Mouse (Mus musculus) heart, postnatal 0 days (tissue): ENCODE measurements around the gene Clrn1. TPM values are rescaled to one million over a fixed set of nuclear protein-coding genes. Genes with fewer than 3 reads are reported as not detected.

Experiments used
- ATAC-seq: fragments of 200-750 bp; cut with Nextera tagmentation; 2 replicates; pipeline ENCODE4 v1.8.0; 2017; ENCODE audit warnings: low read depth, moderate number of reproducible peaks, moderate library complexity; ENCODE audit not compliant: insufficient read depth
- DNase-seq: peaks from one replicate; pipeline ENCODE4 v3.0.0-alpha.2; 2016; ENCODE audit warnings: low spot score
- H3K27ac ChIP-seq: fragments of 300-500 bp; sonication (generic); 2 replicates; pipeline ENCODE4 v1.5.1; 2014; ENCODE audit warnings: low read depth, mild to moderate bottlenecking
- H3K27me3 ChIP-seq: fragments of 300-500 bp; sonication (generic); 2 replicates; pipeline ENCODE4 v1.6.1; 2014; ENCODE audit warnings: low read length, mixed read lengths; ENCODE audit not compliant: control insufficient read depth, insufficient read depth
- H3K36me3 ChIP-seq: fragments of 300-500 bp; sonication (generic); replicated peaks from 2 replicates; pipeline ENCODE4 v1.6.1; 2014; ENCODE audit warnings: low read length, mixed read lengths; ENCODE audit not compliant: control insufficient read depth, insufficient read depth
- H3K4me1 ChIP-seq: fragments of 300-500 bp; sonication (generic); 2 replicates; pipeline ENCODE4 v1.6.1; 2014; ENCODE audit warnings: antibody characterized with exemption; ENCODE audit not compliant: control insufficient read depth, insufficient read depth
- H3K4me2 ChIP-seq: fragments of 300-500 bp; sonication (generic); 2 replicates; pipeline ENCODE4 v1.6.1; 2014; ENCODE audit warnings: low read depth, mild to moderate bottlenecking, low read length, moderate library complexity
- H3K4me3 ChIP-seq: fragments of 300-500 bp; sonication (generic); 2 replicates; pipeline ENCODE4 v1.5.1; 2014; ENCODE audit warnings: low read depth, low read length
- H3K9ac ChIP-seq: fragments of 300-500 bp; sonication (generic); replicated peaks from 2 replicates; pipeline ENCODE4 v1.6.1; 2014; ENCODE audit warnings: low read depth, low read length, mixed read lengths
- H3K9me3 ChIP-seq: fragments of 300-500 bp; sonication (generic); replicated peaks from 2 replicates; pipeline ENCODE4 v1.6.1; 2016; ENCODE audit warnings: low read length; ENCODE audit not compliant: control insufficient read depth
- CTCF ChIP-seq: IDR thresholded peaks from 2 replicates; pipeline ENCODE4 v1.5.1; 2016; ENCODE audit warnings: antibody characterized with exemption, control low read depth, low read depth
- EP300 ChIP-seq: IDR thresholded peaks from 2 replicates; pipeline ENCODE4 v1.6.1; 2016; ENCODE audit warnings: antibody characterized with exemption, low read depth
- WGBS: fragments of 180-500 bp; shearing (Covaris S2); extraction: QIAGEN DNeasy Blood & Tissue Kit; methylation state at CpG from one replicate; pipeline ENCODE4 v1.1.7; 2014; 5-methylcytosine and 5-hydroxymethylcytosine counted together
- polyA plus RNA-seq: library from polyadenylated mRNA; unstranded; fragments of >200 nt; fragmentation: Nextera tagmentation; extraction: Ambion mirVana; gene quantifications from 2 replicates; pipeline ENCODE4 v1.2.1, GENCODE M21; 2015
- total RNA-seq: library from RNA; depleted of rRNA; stranded (reverse); fragments of >200 nt; gene quantifications from 2 replicates; pipeline ENCODE4 v1.2.3, GENCODE M21; 2014; ENCODE audit warnings: low replicate concordance

Clrn1 gene
- total and polyA plus RNA-seq, 2 experiments from 2014 or later = not detected

DNA sequence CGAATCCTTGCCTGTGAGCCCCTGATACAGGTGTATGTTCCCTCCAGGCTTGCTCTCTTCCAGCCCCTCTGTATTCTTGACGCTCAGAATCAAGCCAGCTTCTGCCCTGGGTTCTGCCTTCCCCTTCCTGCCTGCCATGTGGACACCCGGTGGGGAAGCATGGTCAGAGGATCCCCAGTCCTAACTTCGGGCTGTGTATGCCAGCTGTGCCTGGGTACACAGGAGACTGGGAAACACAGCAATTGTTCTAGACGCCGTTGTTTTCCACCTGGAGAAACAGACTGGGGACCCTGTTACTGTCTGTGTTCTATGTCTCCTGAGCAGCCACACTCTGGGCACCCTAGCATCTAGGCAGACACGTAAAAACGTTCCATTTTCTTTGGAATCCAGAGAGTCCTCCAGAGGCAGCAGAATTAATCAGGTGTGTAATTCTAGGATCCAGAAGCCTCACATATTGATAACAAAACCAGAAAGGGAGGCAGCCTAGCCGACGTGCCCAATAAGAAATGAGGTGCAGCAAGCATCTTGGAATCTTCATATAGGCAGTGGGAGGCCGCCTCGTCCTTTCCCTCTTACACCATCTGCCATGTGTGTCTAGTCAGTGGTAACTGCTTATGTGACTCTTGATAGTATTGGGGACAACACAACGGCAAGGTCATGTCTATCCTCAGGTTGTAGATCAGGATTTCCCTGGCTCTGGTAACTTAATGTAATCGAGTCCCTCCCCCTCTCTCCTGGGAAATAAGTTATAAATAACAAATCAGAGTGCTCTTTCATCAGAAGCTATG is 56.6 kb downstream of the Clrn1 start:
- no peak for DNase-seq
- H3K4me2 ChIP-seq = no peak overlapping the region
- H3K36me3 ChIP-seq = no peaks in the 10 kb centered on the region
- TF ChIP-seq CTCF (no peak), EP300 (no peak)
- H3K9me3 ChIP-seq = no peaks in the 10 kb centered on the region
- H3K9ac ChIP-seq = no peak overlapping the region
- H3K27ac ChIP-seq = no peak overlapping the region
- H3K4me1 ChIP-seq = no peaks in the 10 kb centered on the region
- 73% methylated on average over 14 of the region's 14 CpGs for WGBS
- no peak overlapping the region for H3K4me3 ChIP-seq
- ATAC-seq = no peak
- H3K27me3 ChIP-seq = no peaks in the 10 kb centered on the region

DNA sequence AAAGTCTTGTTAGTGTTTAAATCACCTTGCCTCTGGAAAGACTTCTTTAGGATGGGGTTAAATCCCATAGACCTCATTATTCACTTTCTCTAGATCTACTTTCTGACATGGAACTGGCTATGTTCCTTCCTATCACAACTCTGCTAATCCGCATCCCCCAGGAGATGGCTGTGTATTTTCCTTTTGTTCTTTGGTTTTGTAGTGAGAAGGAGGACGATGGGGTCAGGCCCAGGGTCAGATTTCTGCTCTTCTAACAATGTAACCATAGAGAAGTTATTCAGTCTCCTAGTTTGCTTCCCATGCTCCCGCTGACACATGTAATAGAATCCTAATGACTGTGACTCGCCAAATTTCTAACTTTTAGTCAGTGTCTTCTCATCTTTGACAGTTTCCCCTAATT is 58.9 kb downstream of the Clrn1 start:
- ATAC-seq = no peak

DNA sequence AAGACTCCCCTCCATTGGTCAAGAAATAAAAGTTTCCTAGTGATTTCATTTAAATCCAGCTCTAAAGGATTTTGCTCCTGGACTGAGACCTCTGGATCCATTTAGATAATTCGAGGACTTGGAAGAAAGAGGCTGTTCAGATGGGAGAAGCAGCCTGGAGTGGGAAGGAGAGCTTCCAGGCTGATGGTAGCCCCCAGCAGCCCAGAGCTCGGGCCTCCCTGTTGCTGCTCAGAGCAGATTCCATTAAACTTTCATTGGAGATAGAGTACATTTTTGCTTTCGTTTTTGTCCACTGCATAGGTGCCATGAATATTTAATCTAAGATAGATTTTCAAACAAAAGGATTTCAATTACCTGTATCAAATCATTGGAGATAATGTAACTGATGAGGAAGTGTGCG is 62.9 kb downstream of the Clrn1 start, which contains the start of gene Mindy4b-ps:
Gene Mindy4b-ps, minus strand, starts transcription at position 101 of the 400 bp plus-strand sequence.
- no peaks in the 10 kb centered on the region for H3K9me3 ChIP-seq
- no peaks in the 10 kb centered on the region for H3K36me3 ChIP-seq
- DNase-seq (no peak), ATAC-seq (no peak)
- no peaks in the 10 kb centered on the region for H3K4me1 ChIP-seq
- no peaks in the 10 kb centered on the region for H3K27me3 ChIP-seq
- no peak within 1 kb of the TSS for H3K9ac ChIP-seq
- no peak within 1 kb of the TSS for H3K4me2 ChIP-seq
- no peak within 1 kb of the TSS for H3K27ac ChIP-seq
- WGBS = 62% methylated on average over 4 of the region's 4 CpGs
- H3K4me3 ChIP-seq = no peak within 1 kb of the TSS
- TF ChIP-seq EP300 = no peak
- TF ChIP-seq CTCF = no peak

More for the DNA sequence above, 58.9 kb downstream of the Clrn1 start:
- no peak for TF ChIP-seq EP300
- TF ChIP-seq CTCF = no peak
- H3K4me2 ChIP-seq = no peak overlapping the region
- 59% methylated on average over 4 of the region's 4 CpGs for WGBS
- H3K27me3 ChIP-seq = no peaks in the 10 kb centered on the region
- no peak overlapping the region for H3K4me3 ChIP-seq
- no peak for DNase-seq
- no peaks in the 10 kb centered on the region for H3K9me3 ChIP-seq
- H3K36me3 ChIP-seq = no peaks in the 10 kb centered on the region
- H3K27ac ChIP-seq = no peak overlapping the region
- no peaks in the 10 kb centered on the region for H3K4me1 ChIP-seq
- H3K9ac ChIP-seq = no peak overlapping the region

DNA sequence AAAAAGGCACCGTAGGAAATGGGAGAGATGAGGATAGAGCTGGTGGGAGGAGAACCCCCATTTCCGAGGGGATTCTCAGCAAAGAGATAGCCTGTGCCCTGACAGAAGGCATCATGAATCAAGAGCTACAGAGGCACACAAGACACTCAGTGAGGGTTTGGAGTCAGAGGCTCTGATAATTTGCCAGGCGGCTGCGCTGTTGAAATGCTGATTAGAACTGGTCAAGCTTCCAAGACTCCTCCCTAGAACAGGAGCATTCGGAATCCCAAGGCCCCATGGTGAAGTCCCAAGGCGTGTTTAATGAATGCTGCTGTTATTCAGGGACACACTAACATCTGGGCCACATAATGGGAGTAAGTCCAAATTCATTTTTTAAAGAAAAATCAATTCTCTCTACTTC is 67.8 kb downstream of the Clrn1 start:
- 24% methylated on average over 6 of the region's 6 CpGs for WGBS
- H3K27me3 ChIP-seq = no peaks in the 10 kb centered on the region
- no peak overlapping the region for H3K9ac ChIP-seq
- no peak overlapping the region for H3K4me2 ChIP-seq
- H3K9me3 ChIP-seq = no peaks in the 10 kb centered on the region
- no peaks in the 10 kb centered on the region for H3K36me3 ChIP-seq
- no peak overlapping the region for H3K4me3 ChIP-seq
- TF ChIP-seq CTCF = no peak
- TF ChIP-seq EP300 = no peak
- no peaks in the 10 kb centered on the region for H3K4me1 ChIP-seq
- H3K27ac ChIP-seq = no peak overlapping the region
- ATAC-seq = no peak
- peak; percentile 30 for DNase-seq

DNA sequence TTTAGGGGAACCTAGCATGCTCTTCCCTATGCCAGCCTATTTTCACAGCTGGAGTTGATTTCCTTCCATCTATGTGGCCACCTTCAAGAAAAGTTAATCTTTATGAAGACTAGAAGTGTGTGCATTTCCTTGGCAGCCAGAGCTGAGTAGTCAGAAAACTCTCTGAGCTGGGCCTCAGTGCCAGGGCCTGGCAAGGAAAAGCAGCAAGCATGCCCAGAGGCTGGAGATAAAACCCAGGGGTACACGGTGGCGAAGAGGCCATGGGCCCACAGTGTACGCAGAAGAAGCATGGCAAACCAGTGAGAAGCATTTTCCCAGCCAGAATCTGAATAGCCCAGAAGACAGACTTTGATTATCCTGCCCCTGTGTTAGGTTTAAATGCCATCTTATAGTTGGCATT is 70.9 kb downstream of the Clrn1 start:
- H3K4me2 ChIP-seq = no peak overlapping the region
- H3K27me3 ChIP-seq = no peaks in the 10 kb centered on the region
- H3K4me1 ChIP-seq = no peaks in the 10 kb centered on the region
- no peak overlapping the region for H3K4me3 ChIP-seq
- 65% methylated on average over 3 of the region's 3 CpGs for WGBS
- H3K9me3 ChIP-seq = no peaks in the 10 kb centered on the region
- H3K27ac ChIP-seq = no peak overlapping the region
- H3K9ac ChIP-seq = no peak overlapping the region
- no peaks in the 10 kb centered on the region for H3K36me3 ChIP-seq
- TF ChIP-seq EP300 = no peak
- no peak for TF ChIP-seq CTCF
- DNase-seq (no peak), ATAC-seq (no peak)
